ENCODE assay signal across 7 mouse cellular contexts in the genomic region with DNA sequence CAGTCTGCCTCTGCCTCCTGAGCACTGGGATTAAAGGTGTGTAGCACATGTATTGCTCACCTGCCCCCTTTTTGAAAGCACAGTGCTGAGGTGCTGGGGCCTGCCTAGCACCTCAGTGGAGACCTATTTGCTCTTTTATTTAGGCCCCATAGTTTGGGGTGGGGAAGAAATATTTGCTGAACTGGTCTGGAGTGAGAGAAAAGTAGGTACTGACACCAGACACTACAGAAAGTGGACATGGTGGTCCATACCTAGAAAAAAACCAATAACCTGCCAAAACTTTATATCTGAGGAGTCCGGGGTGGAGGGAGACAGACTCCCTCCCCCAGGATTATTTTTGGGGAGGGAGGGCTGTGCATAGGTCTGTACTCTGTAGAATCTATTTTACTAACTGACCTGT. TPM values are rescaled to one million over a fixed set of nuclear protein-coding genes. Genes with fewer than 3 reads are reported as not detected.
A peak's percentile ranks its signal among the peaks of the same experiment; 100 is the strongest.
DNase-seq lines count a peak whose midpoint lies in the region; ATAC-seq lines count a peak whose summit lies in the region.
"Not testable (repeated sequence)": the region's sequence is repeated elsewhere in the genome, so short reads cannot be mapped to it uniquely, and the experiment has no call there.

No protein-coding gene starts in this region.

- peak; percentile 57 for DNase-seq in cerebellum, adult 9-11 months
- peak; percentile 39 for DNase-seq in induced T-regulatory cell, adult 2 months (ENCODE audit: low read depth)
- not testable (repeated sequence) for DNase-seq in midbrain, embryonic 14.5 days

- H3K9me3 ChIP-seq in forebrain, embryonic 12.5 days; heart, embryonic 13.5 days; limb, embryonic 13.5 days; midbrain, embryonic 14.5 days (ENCODE audit: control insufficient read depth, low read length); neural tube, embryonic 14.5 days (ENCODE audit: control insufficient read depth, low read length): not testable (repeated sequence)

- not testable (repeated sequence) for H3K27ac ChIP-seq in forebrain, embryonic 12.5 days; heart, embryonic 13.5 days (replicated peaks); limb, embryonic 13.5 days; midbrain, embryonic 14.5 days (replicated peaks; ENCODE audit: low read depth, low read length); neural tube, embryonic 14.5 days (ENCODE audit: low read depth, low read length)

- H3K36me3 ChIP-seq in forebrain, embryonic 12.5 days (replicated peaks): peaks cover 38% of the 10 kb centered on the region
- peaks cover 42% of the 10 kb centered on the region for H3K36me3 ChIP-seq in heart, embryonic 13.5 days
- peaks cover 34% of the 10 kb centered on the region for H3K36me3 ChIP-seq in limb, embryonic 13.5 days
- H3K36me3 ChIP-seq in midbrain, embryonic 14.5 days (ENCODE audit: control insufficient read depth, insufficient read depth, low read length): peaks cover 25% of the 10 kb centered on the region
- H3K36me3 ChIP-seq in neural tube, embryonic 14.5 days (ENCODE audit: control insufficient read depth, insufficient read depth, low read length): peaks cover 12% of the 10 kb centered on the region

- H3K9ac ChIP-seq in forebrain, embryonic 12.5 days; heart, embryonic 13.5 days; limb, embryonic 13.5 days; midbrain, embryonic 14.5 days (replicated peaks; ENCODE audit: low read length); neural tube, embryonic 14.5 days (replicated peaks; ENCODE audit: low read depth, low read length): not testable (repeated sequence)

- WGBS in forebrain, embryonic 12.5 days: 90% methylated on average over 1 of the region's 1 CpGs
- 65% methylated on average over 1 of the region's 1 CpGs for WGBS in heart, embryonic 13.5 days
- 77% methylated on average over 1 of the region's 1 CpGs for WGBS in limb, embryonic 13.5 days
- 82% methylated on average over 1 of the region's 1 CpGs for WGBS in midbrain, embryonic 14.5 days
- 82% methylated on average over 1 of the region's 1 CpGs for WGBS in neural tube, embryonic 14.5 days

- H3K27me3 ChIP-seq in forebrain, embryonic 12.5 days; heart, embryonic 13.5 days (replicated peaks); limb, embryonic 13.5 days; midbrain, embryonic 14.5 days (ENCODE audit: control insufficient read depth, insufficient read depth, low read length); neural tube, embryonic 14.5 days (ENCODE audit: control insufficient read depth, insufficient read depth, low read length): not testable (repeated sequence)

- ATAC-seq in forebrain, embryonic 12.5 days (ENCODE audit: low FRiP score): peak; percentile 18
- ATAC-seq in heart, embryonic 13.5 days (ENCODE audit: extremely low read depth, insufficient number of reproducible peaks, low FRiP score, low TSS enrichment); limb, embryonic 13.5 days (ENCODE audit: low FRiP score, low read depth); midbrain, embryonic 14.5 days (ENCODE audit: low FRiP score, low TSS enrichment); neural tube, embryonic 14.5 days (ENCODE audit: low read depth): not testable (repeated sequence)

- peaks cover 28% of the 10 kb centered on the region for H3K4me1 ChIP-seq in forebrain, embryonic 12.5 days
- peaks cover 38% of the 10 kb centered on the region for H3K4me1 ChIP-seq in heart, embryonic 13.5 days
- peaks cover 28% of the 10 kb centered on the region for H3K4me1 ChIP-seq in limb, embryonic 13.5 days
- H3K4me1 ChIP-seq in midbrain, embryonic 14.5 days (ENCODE audit: control insufficient read depth, insufficient read depth, low read length): peaks cover 16% of the 10 kb centered on the region
- peaks cover 11% of the 10 kb centered on the region for H3K4me1 ChIP-seq in neural tube, embryonic 14.5 days (ENCODE audit: control insufficient read depth, insufficient read depth, low read length)

- H3K4me2 ChIP-seq in forebrain, embryonic 12.5 days: peak overlapping the region; percentile 86
- peak overlapping the region; percentile 89 for H3K4me2 ChIP-seq in heart, embryonic 13.5 days
- peak overlapping the region; percentile 78; the same call in 1 of the 2 replicates for H3K4me2 ChIP-seq in limb, embryonic 13.5 days (replicated peaks)
- peak overlapping the region; percentile 64; the same call in 1 of the 2 replicates for H3K4me2 ChIP-seq in midbrain, embryonic 14.5 days (ENCODE audit: low read length)
- H3K4me2 ChIP-seq in neural tube, embryonic 14.5 days (ENCODE audit: low read depth, low read length): peak overlapping the region; percentile 91; the same call in 1 of the 2 replicates

- peak overlapping the region; percentile 87; the same call in 1 of the 2 replicates for H3K4me3 ChIP-seq in forebrain, embryonic 12.5 days (replicated peaks)
- not testable (repeated sequence) for H3K4me3 ChIP-seq in heart, embryonic 13.5 days; limb, embryonic 13.5 days; neural tube, embryonic 14.5 days (ENCODE audit: low read depth, low read length)
- H3K4me3 ChIP-seq in midbrain, embryonic 14.5 days (replicated peaks; ENCODE audit: low read depth, low read length): peak overlapping the region; percentile 92

RNA-seq across cellular contexts. Expression of gene Crtc2, which starts 0.8 kb away (rescaled TPM):
- 19.9 and 20.7 TPM in 2 replicates for polyA plus RNA-seq in forebrain, embryonic 12.5 days (2016; fragmentation: Nextera tagmentation; extraction: Ambion mirVana)
- polyA plus RNA-seq in heart, embryonic 13.5 days (2015; fragmentation: Nextera tagmentation; extraction: Ambion mirVana): 12.3 and 13.6 TPM in 2 replicates
- polyA plus RNA-seq in limb, embryonic 13.5 days (2015; fragmentation: Nextera tagmentation; extraction: Ambion mirVana): 22.0 and 23.6 TPM in 2 replicates
- 11.4 and 12.9 TPM in 2 replicates for polyA plus RNA-seq in midbrain, embryonic 14.5 days (2014; fragmentation: Nextera tagmentation; extraction: Ambion mirVana)
- polyA plus RNA-seq in neural tube, embryonic 14.5 days (2014; fragmentation: Nextera tagmentation; extraction: Ambion mirVana): 11.6 and 12.6 TPM in 2 replicates

RNA-seq across cellular contexts. Expression of gene Slc39a1, which starts 5.2 kb away (rescaled TPM):
- 32.8 and 42.8 TPM in 2 replicates for polyA plus RNA-seq in forebrain, embryonic 12.5 days (2016; fragmentation: Nextera tagmentation; extraction: Ambion mirVana)
- polyA plus RNA-seq in heart, embryonic 13.5 days (2015; fragmentation: Nextera tagmentation; extraction: Ambion mirVana): 79.0 and 88.2 TPM in 2 replicates
- 102 and 103 TPM in 2 replicates for polyA plus RNA-seq in limb, embryonic 13.5 days (2015; fragmentation: Nextera tagmentation; extraction: Ambion mirVana)
- 44.0 and 46.6 TPM in 2 replicates for polyA plus RNA-seq in midbrain, embryonic 14.5 days (2014; fragmentation: Nextera tagmentation; extraction: Ambion mirVana)
- 41.2 and 46.0 TPM in 2 replicates for polyA plus RNA-seq in neural tube, embryonic 14.5 days (2014; fragmentation: Nextera tagmentation; extraction: Ambion mirVana)

RNA-seq across cellular contexts. Expression of gene Creb3l4, which starts 9.9 kb away (rescaled TPM):
- polyA plus RNA-seq in forebrain, embryonic 12.5 days (2016; fragmentation: Nextera tagmentation; extraction: Ambion mirVana): 5.3 and 5.5 TPM in 2 replicates
- polyA plus RNA-seq in heart, embryonic 13.5 days (2015; fragmentation: Nextera tagmentation; extraction: Ambion mirVana): 2.4 and 3.0 TPM in 2 replicates
- polyA plus RNA-seq in limb, embryonic 13.5 days (2015; fragmentation: Nextera tagmentation; extraction: Ambion mirVana): 10.9 and 12.5 TPM in 2 replicates
- polyA plus RNA-seq in midbrain, embryonic 14.5 days (2014; fragmentation: Nextera tagmentation; extraction: Ambion mirVana): 2.1 and 2.7 TPM in 2 replicates
- 1.3 and 2.4 TPM in 2 replicates for polyA plus RNA-seq in neural tube, embryonic 14.5 days (2014; fragmentation: Nextera tagmentation; extraction: Ambion mirVana)

RNA-seq across cellular contexts. Expression of gene Dennd4b, which starts 11.8 kb away (rescaled TPM):
- 6.0 and 7.9 TPM in 2 replicates for polyA plus RNA-seq in forebrain, embryonic 12.5 days (2016; fragmentation: Nextera tagmentation; extraction: Ambion mirVana)
- 5.5 and 5.7 TPM in 2 replicates for polyA plus RNA-seq in heart, embryonic 13.5 days (2015; fragmentation: Nextera tagmentation; extraction: Ambion mirVana)
- 4.2 and 5.3 TPM in 2 replicates for polyA plus RNA-seq in limb, embryonic 13.5 days (2015; fragmentation: Nextera tagmentation; extraction: Ambion mirVana)
- polyA plus RNA-seq in midbrain, embryonic 14.5 days (2014; fragmentation: Nextera tagmentation; extraction: Ambion mirVana): 7.3 and 7.6 TPM in 2 replicates
- 7.3 and 8.5 TPM in 2 replicates for polyA plus RNA-seq in neural tube, embryonic 14.5 days (2014; fragmentation: Nextera tagmentation; extraction: Ambion mirVana)

RNA-seq across cellular contexts. Expression of gene Jtb, which starts 21.8 kb away (rescaled TPM):
- polyA plus RNA-seq in forebrain, embryonic 12.5 days (2016; fragmentation: Nextera tagmentation; extraction: Ambion mirVana): 93.8 and 100.0 TPM in 2 replicates
- 72.2 and 78.9 TPM in 2 replicates for polyA plus RNA-seq in heart, embryonic 13.5 days (2015; fragmentation: Nextera tagmentation; extraction: Ambion mirVana)
- 96.8 and 99.7 TPM in 2 replicates for polyA plus RNA-seq in limb, embryonic 13.5 days (2015; fragmentation: Nextera tagmentation; extraction: Ambion mirVana)
- 102 and 114 TPM in 2 replicates for polyA plus RNA-seq in midbrain, embryonic 14.5 days (2014; fragmentation: Nextera tagmentation; extraction: Ambion mirVana)
- 98.9 and 102 TPM in 2 replicates for polyA plus RNA-seq in neural tube, embryonic 14.5 days (2014; fragmentation: Nextera tagmentation; extraction: Ambion mirVana)
